Mouse (Mus musculus): ENCODE data around the gene Pxt1. TPM values are rescaled to one million over a fixed set of nuclear protein-coding genes. Genes with fewer than 3 reads are reported as not detected.

Pxt1 gene
- polyA plus RNA-seq, 1 experiment: not detected

DNA sequence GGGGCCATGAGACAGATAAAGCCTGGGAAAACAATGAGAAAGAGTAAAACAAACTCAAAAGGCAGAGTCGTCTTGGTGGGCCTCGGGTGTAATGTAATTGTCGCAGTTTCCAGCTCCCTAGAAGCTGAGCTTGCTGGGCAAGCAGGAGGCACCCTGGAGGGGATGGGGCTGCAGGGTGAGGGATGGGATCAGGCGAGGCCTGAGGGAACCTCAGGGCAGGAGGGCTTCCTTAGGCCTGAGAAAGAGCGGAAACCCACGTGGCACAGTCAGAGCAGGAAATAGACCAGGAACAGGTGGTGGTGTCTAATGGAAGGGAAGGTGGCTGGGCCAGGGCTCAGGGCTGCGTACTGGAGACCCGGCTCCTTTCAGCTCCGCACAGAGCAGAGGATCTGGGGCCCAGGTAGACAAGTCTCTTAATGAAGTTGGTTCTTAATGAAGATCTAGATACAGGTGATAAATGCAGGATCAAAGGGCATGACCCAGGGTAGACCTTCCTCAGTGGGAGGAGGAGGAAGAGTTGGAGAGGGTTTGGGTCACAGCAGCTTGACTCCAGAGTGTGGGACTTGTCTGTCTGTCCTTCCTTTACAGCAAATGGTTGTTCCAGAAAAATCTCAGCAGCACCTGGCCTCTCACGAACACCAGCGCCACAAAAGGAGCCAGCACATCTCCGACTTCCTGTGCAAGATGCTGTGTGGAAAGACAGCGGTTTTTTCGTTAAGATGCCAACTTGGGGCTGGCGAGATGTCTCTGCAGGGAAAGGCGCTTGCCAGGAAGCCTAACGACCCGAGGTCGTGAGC is 9.3 kb downstream of the Pxt1 start:
- H3K27me3 ChIP-seq (ENCODE audit: control insufficient read depth, insufficient read depth, insufficient read length): no peaks in the 10 kb centered on the region
- H3K4me2 ChIP-seq (ENCODE audit: low read depth): no peak overlapping the region
- H3K36me3 ChIP-seq (ENCODE audit: control insufficient read depth, insufficient read depth): no peaks in the 10 kb centered on the region
- no peak for TF ChIP-seq E2F4 (IDR thresholded peaks at IDR 0.05; ENCODE audit: insufficient read depth)
- TF ChIP-seq POLR2A (IDR thresholded peaks at IDR 0.05; ENCODE audit: insufficient read length, low read depth): no peak
- TF ChIP-seq MYOD1 (IDR thresholded peaks at IDR 0.05; ENCODE audit: control insufficient read depth in 1 of 3, insufficient read length in 2 of 3, low read depth in 2 of 3): no peak
- no peak for TF ChIP-seq POLR2AphosphoS2 (IDR thresholded peaks at IDR 0.05; ENCODE audit: insufficient read length, low read depth)
- no peak for TF ChIP-seq USF1 (IDR thresholded peaks at IDR 0.05; ENCODE audit: low read depth)
- no peak for TF ChIP-seq CEBPB (IDR thresholded peaks at IDR 0.05; ENCODE audit: insufficient read depth, poor library complexity, severe bottlenecking)
- TF ChIP-seq TCF3 (IDR thresholded peaks at IDR 0.05; ENCODE audit: insufficient read length, low read depth): no peak
- TF ChIP-seq MYOG (IDR thresholded peaks at IDR 0.05; ENCODE audit: control insufficient read depth in 1 of 3, insufficient read depth in 1 of 3, insufficient read length in 2 of 3, low read depth in 2 of 3): no peak
- H3ac ChIP-seq (ENCODE audit: control insufficient read depth, insufficient read length): no peak overlapping the region
- H3K79me2 ChIP-seq (ENCODE audit: control insufficient read depth, insufficient read depth): no peaks in the 10 kb centered on the region
- no peak overlapping the region for H3K4me3 ChIP-seq

DNA sequence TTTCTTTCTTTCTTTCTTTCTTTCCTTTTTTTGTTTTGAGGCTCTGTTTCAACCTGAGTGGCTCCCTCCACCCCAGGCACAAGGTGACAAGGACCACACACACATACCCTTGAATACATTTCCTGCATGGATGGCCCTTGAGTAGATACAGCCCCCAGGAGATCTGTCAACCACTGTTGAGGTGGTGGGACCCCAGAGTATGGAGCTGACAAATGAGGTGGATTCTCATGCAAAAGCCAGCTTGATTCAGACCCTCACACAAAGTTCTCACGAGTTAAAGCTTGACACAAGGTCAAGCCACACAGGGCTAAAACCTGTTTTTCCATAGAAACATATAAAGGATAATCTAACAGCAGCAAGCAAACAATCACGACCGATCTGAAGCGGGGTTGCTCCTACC is 11.4 kb downstream of the Pxt1 start:
- no peaks in the 10 kb centered on the region for H3K79me2 ChIP-seq (ENCODE audit: control insufficient read depth, insufficient read depth)
- H3K4me2 ChIP-seq (ENCODE audit: low read depth): no peak overlapping the region
- no peak overlapping the region for H3ac ChIP-seq (ENCODE audit: control insufficient read depth, insufficient read length)
- H3K27me3 ChIP-seq (ENCODE audit: control insufficient read depth, insufficient read depth, insufficient read length): no peaks in the 10 kb centered on the region
- H3K4me3 ChIP-seq: no peak overlapping the region
- no peak for TF ChIP-seq TCF12 (IDR thresholded peaks at IDR 0.05; ENCODE audit: insufficient read depth, poor library complexity, severe bottlenecking)
- no peak for TF ChIP-seq POLR2A (IDR thresholded peaks at IDR 0.05; ENCODE audit: insufficient read length, low read depth)
- no peak for TF ChIP-seq MAX (IDR thresholded peaks at IDR 0.05; ENCODE audit: low read depth)
- TF ChIP-seq CEBPB (IDR thresholded peaks at IDR 0.05; ENCODE audit: insufficient read depth, poor library complexity, severe bottlenecking): no peak
- no peak for TF ChIP-seq POLR2AphosphoS2 (IDR thresholded peaks at IDR 0.05; ENCODE audit: insufficient read length, low read depth)
- no peak for TF ChIP-seq REST (IDR thresholded peaks at IDR 0.05; ENCODE audit: insufficient read depth, insufficient read length)
- no peak for TF ChIP-seq MYOG (IDR thresholded peaks at IDR 0.05; ENCODE audit: control insufficient read depth in 1 of 3, insufficient read depth in 1 of 3, insufficient read length in 2 of 3, low read depth in 2 of 3)
- no peak for TF ChIP-seq TCF3 (IDR thresholded peaks at IDR 0.05; ENCODE audit: insufficient read length, low read depth)
- TF ChIP-seq MYOD1 (IDR thresholded peaks at IDR 0.05; ENCODE audit: control insufficient read depth in 1 of 3, insufficient read length in 2 of 3, low read depth in 2 of 3): no peak
- no peak for TF ChIP-seq E2F4 (IDR thresholded peaks at IDR 0.05; ENCODE audit: insufficient read depth)
- no peak for TF ChIP-seq USF1 (IDR thresholded peaks at IDR 0.05; ENCODE audit: low read depth)
- no peak for TF ChIP-seq SRF (IDR thresholded peaks at IDR 0.05; ENCODE audit: control insufficient read depth, insufficient read length, low read depth)
- H3K36me3 ChIP-seq (ENCODE audit: control insufficient read depth, insufficient read depth): no peaks in the 10 kb centered on the region

DNA sequence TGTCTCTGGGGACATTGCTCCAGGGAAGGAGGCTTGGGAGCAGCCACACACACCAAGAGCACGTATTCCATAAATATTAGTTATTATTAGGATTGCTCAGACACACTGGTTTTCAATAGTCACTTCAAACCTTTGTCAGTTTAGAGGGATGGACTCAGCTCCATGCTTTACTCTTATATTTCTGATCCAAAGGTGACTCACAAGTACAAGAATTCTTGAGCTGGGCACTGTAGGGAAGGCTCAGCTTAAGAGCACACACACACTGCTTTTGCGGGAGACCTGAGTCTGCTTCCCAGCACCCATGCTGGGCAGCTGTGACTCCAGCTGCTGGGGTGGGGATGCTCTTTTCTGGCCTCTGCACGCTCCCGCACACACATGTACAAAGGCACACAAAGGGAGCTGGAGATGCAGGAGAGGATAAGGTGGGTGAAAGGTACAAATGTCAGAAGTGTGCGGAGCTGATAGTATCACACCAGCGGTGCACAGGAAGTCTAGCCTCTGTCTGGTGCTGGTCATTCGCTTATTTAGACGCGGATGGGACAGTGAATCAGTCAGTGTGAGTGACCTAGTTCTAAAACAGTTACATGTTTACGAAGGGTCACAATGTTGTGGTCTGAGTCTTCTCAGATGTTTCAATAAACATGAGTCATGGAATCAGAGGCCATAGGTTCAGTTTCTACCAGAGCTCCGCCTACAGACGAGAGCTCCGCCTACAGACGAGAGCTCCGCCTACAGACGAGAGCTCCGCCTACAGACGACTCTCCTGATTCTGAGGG is 12.0 kb downstream of the Pxt1 start:
- no peak for TF ChIP-seq MYOG (IDR thresholded peaks at IDR 0.05; ENCODE audit: control insufficient read depth in 1 of 3, insufficient read depth in 1 of 3, insufficient read length in 2 of 3, low read depth in 2 of 3)
- no peak for TF ChIP-seq USF1 (IDR thresholded peaks at IDR 0.05; ENCODE audit: low read depth)
- no peak for TF ChIP-seq POLR2A (IDR thresholded peaks at IDR 0.05; ENCODE audit: insufficient read length, low read depth)
- no peak for TF ChIP-seq TCF12 (IDR thresholded peaks at IDR 0.05; ENCODE audit: insufficient read depth, poor library complexity, severe bottlenecking)
- no peak for TF ChIP-seq TCF3 (IDR thresholded peaks at IDR 0.05; ENCODE audit: insufficient read length, low read depth)
- no peak for TF ChIP-seq E2F4 (IDR thresholded peaks at IDR 0.05; ENCODE audit: insufficient read depth)
- no peak for TF ChIP-seq SRF (IDR thresholded peaks at IDR 0.05; ENCODE audit: control insufficient read depth, insufficient read length, low read depth)
- no peak for TF ChIP-seq MAX (IDR thresholded peaks at IDR 0.05; ENCODE audit: low read depth)
- no peak for TF ChIP-seq REST (IDR thresholded peaks at IDR 0.05; ENCODE audit: insufficient read depth, insufficient read length)
- TF ChIP-seq MYOD1 (IDR thresholded peaks at IDR 0.05; ENCODE audit: control insufficient read depth in 1 of 3, insufficient read length in 2 of 3, low read depth in 2 of 3): no peak
- TF ChIP-seq POLR2AphosphoS2 (IDR thresholded peaks at IDR 0.05; ENCODE audit: insufficient read length, low read depth): no peak
- no peak for TF ChIP-seq CEBPB (IDR thresholded peaks at IDR 0.05; ENCODE audit: insufficient read depth, poor library complexity, severe bottlenecking)
- Histone ChIP-seq H3ac (ENCODE audit: control insufficient read depth, insufficient read length) (no peak overlapping the region), H3K4me2 (ENCODE audit: low read depth) (no peak overlapping the region), H3K27me3 (ENCODE audit: control insufficient read depth, insufficient read depth, insufficient read length) (no peaks in the 10 kb centered on the region), H3K79me2 (ENCODE audit: control insufficient read depth, insufficient read depth) (no peaks in the 10 kb centered on the region), H3K36me3 (ENCODE audit: control insufficient read depth, insufficient read depth) (no peaks in the 10 kb centered on the region), H3K4me3 (no peak overlapping the region)

- no peak overlapping the region for H3K4me3 ChIP-seq
- H3ac ChIP-seq (ENCODE audit: control insufficient read depth, insufficient read length): no peak overlapping the region
- H3K36me3 ChIP-seq (ENCODE audit: control insufficient read depth, insufficient read depth): no peaks in the 10 kb centered on the region
- H3K4me2 ChIP-seq (ENCODE audit: low read depth): peak overlapping the region; percentile 33
- TF ChIP-seq SRF (IDR thresholded peaks at IDR 0.05; ENCODE audit: control insufficient read depth, insufficient read length, low read depth) (no peak), MYOD1 (IDR thresholded peaks at IDR 0.05; ENCODE audit: control insufficient read depth in 1 of 3, insufficient read length in 2 of 3, low read depth in 2 of 3) (peak in 1 of 3 experiments; percentile 12)
- no peaks in the 10 kb centered on the region for H3K27me3 ChIP-seq (ENCODE audit: control insufficient read depth, insufficient read depth, insufficient read length)
- no peaks in the 10 kb centered on the region for H3K79me2 ChIP-seq (ENCODE audit: control insufficient read depth, insufficient read depth)
Measured at GRCm38 (mm10) chr17:28930392-28931074, 13.1 kb downstream of the Pxt1 start.

Data from myocyte (in vitro differentiated cells).